Mouse (Mus musculus): ENCODE data around the gene Anapc13.

DNA sequence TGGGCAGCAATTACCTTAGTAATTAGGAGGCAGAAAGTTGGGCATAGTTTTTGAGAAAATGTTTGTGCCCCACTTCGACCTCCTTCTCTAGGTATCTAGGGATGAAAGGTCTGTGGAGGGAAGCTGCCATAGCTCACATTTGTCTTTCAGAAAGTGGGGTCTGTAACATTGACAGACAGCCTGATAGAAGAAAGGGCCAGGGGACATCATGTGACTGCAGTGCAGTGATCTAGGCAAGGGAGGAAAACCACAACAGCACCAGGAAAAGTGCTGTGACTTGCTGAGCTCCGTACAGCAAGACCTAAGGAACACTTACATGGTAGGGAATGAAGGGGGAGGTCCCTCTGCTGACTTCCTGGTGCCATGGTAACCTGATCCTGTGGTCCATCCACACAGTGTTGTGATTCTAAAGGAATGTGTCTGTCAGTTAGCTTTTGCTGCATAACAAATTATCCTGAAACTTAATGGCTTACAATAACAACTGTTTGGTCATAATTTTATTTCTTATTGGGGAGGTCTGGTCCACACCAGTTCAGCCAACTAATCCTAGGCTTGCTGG lies 5.6 kb downstream of the Anapc13 start:
- no peak for TF ChIP-seq CTCF (conservative IDR thresholded peaks at IDR 0.05; ENCODE audit: low read length)
- TF ChIP-seq POU5F1 (IDR thresholded peaks at IDR 0.05; ENCODE audit: borderline replicate concordance, low read length), result no peak

Measured in E14TG2a.4 (cell line).